Mouse (Mus musculus): ENCODE data around the gene Efhd1.

DNA sequence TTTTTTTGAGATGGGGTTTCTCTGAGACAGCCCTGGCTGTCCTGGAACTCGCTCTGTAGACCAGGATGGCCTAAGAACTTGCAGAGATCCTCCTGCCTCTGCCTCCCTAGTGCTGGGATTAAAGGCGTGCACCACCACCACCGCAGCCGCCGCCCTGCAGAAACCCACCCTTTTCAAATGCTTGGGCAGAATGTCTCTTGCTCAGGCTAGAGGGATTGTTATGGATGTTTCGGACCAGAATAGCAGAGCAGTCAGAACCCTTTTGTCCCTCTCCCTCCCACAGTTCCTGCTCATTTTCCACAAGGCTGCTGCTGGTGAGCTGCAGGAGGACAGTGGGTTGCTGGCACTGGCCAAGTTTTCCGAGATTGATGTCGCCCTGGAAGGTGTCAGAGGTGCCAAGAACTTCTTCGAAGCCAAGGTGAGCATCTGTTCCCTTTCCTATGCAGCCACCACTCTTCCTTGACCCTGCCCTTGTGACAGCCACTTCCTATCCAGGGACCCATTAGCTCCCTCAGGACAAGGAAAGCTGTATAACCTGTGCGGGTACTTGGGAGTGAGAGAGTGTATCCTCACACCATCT is 33.3 kb downstream of the Efhd1 start:
- no peak for TF ChIP-seq POLR2A (IDR thresholded peaks at IDR 0.05; ENCODE audit: borderline replicate concordance, insufficient read depth, low read length)
- TF ChIP-seq CTCF (IDR thresholded peaks at IDR 0.05; ENCODE audit: borderline replicate concordance, insufficient read depth, low read depth, low read length) = no peak
